Mouse (Mus musculus): ENCODE measurements around the gene Dhrs1. TPM values are rescaled to one million over a fixed set of nuclear protein-coding genes. Genes with fewer than 3 reads are reported as not detected.

The Dhrs1 gene
- 98.5 and 99.2 TPM in 2 replicates for polyA plus RNA-seq (2015; fragmentation: Nextera tagmentation; extraction: Ambion mirVana)

GRCm38 (mm10) chr14:55745180-55745860 is at the start of gene Dhrs1, which contains the start of gene Nop9:
Gene Dhrs1, minus strand, starts transcription at chr14:55745690.
Gene Nop9, plus strand, starts transcription at chr14:55745693.

DNA sequence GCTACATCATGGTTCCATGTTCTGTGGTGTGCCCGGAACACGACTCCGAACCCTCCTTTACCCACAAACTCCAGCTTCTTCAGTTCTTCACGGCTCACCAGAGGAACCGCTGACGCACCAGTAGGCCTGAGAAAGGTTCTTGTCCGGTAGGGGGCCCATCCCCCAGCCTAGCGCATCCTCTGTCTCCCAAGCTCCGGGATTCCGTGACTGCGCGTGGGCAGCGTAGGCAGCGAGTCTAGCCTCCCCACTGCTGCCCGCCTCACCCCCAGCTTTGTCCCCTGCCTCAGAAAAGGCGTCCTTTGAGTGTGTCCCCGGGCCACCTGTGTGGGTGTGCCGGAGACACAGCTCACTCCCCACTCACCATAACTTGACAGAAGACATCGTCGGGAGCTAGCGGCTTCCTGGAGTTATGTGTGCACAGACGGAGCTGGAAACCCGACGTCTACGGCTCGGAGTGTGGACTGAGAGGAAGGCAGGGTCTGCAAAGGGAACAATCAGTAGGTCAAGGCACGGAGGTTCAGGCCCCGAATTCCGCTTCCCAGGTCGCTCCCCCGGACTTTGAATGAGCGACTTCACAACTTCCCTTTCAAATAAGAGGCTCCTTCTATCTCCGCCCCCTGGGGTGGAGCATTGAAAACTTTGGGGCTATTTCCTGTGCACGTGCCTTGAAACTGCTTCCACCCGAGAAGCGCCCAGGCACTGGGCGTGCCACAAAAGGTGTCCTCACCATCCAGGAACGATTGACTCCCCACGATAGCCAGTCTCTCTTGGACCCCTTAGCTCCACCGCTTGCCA is 43.0 kb upstream of the Dhrs1 start, which contains the start of gene Ripk3:
Ripk3 (minus strand) TSS at position 610 of the 795 bp plus-strand sequence.

GRCm38 (mm10) chr14:55783958-55784235 is 38.4 kb upstream of the Dhrs1 start, which contains the start of gene Adcy4:
Gene Adcy4, minus strand, starts transcription at chr14:55784095.

DNA sequence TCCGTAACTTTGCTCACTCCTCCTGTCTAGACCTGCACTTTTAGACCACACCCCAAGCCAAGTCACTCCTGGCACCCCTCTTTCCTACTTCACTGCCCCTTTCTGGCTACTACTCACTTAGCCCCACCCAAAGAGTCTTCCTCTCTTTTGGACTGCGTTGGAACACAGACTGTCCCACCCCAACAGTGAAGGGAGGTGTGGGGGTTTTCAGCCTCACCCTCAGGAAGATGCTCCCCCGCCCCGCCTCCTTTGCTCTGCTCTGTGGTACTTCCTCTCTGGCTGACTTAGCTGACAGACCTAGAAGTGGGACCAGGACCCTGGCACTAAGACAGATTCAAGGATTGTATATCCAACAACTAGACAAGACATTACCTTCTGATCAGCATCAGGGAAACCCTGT is 20.2 kb upstream of the Dhrs1 start, which contains the start of gene Ltb4r1:
Ltb4r1 (plus strand) TSS at position 267 of the 400 bp plus-strand sequence.

GRCm38 (mm10) chr14:55761163-55761562 is 15.7 kb upstream of the Dhrs1 start, which contains the start of gene Ltb4r2:
Gene Ltb4r2, plus strand, starts transcription at chr14:55761428.

DNA sequence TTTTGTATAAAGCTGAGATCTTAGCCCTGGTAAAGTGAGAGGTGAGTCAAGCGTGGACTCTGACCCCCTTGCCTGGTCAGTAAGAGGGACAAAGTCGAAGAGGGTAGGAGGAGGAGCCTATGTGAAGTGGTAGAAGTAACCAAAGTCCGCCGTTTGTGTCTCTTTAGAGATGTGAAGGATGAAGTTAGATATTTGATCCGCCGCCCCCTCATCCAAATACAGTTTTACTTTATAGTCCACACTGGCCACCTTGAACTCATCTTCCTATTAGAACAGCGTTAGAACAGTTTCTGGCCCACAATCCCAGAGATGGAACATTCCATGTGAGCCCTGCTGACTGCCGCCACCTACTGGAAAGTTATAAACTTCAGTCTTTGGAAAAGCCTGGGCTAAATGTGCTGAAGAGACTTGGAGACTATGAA is 12.9 kb upstream of the Dhrs1 start, which contains the start of gene Cideb:
Cideb (minus strand) TSS at position 96 of the 422 bp plus-strand sequence.

DNA sequence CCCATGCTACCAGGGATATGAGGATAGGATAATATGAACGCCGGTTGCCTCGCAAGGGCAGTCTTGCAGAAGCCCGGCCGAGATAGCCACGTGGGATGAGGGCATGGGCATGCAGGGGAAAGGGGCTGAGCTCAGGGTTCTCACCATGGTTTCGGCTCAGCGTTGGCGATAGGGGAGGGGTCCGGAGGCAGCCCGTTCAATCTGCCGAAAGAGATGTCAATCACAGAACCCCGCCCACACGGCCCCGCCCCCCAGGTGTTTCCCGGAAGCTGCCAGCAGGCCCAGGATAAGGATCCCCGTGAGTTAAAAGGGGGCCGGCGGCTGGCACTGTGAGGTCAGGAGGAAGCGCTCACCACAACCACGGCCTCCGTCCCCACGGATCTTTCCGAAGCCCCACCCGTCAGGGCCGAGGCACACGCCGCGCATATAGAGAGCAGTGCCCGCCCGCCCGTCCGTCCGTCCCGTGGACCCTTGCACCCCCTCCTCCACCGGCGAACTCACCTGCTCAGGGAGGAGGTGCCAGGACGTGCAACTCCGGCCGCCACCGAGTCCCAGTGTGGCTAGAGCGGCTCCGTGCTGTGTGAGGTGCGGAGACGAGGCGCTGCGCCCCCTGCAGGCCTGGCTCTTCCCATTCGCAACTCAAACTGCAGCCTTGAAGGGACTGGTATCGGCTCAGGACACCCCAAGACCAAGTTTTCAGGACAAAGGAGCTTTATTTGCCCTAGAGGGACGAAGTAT is 23.6 kb downstream of the Dhrs1 start, which contains the start of gene Rabggta:
Rabggta (minus strand) TSS at position 564 of the 738 bp plus-strand sequence.

DNA sequence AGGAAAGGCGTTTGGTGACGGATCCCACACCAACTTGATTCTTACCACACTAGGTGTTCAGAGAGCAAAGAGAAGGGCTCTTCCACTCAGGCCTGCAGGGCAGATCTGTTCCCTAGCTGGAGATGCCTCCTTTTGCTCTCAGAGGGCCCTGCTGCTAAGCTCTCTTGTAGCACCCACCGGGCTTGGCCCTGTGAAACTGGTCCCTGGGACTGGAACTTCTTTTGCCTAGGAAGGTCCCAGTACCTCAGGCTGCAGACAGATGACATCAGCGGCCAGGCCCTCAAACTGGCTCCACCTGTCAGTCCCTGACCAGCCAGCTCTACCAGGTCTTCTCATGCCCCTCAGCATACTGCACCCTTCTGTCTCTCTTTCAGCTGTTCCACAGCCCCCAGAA is 31.8 kb downstream of the Dhrs1 start, which contains the start of gene Tgm1:
Tgm1 (minus strand) TSS at position 198 of the 394 bp plus-strand sequence.

Other genes starting within 250 kb of the Dhrs1 start
- 72.7 and 73.7 TPM in 2 replicates for gene Cpne6, start 235.2 kb downstream of the Dhrs1 start, polyA plus RNA-seq (2015; fragmentation: Nextera tagmentation; extraction: Ambion mirVana)
- 0.53 and 0.66 TPM in 2 replicates for gene Nrl, start 220.7 kb downstream of the Dhrs1 start, polyA plus RNA-seq (2015; fragmentation: Nextera tagmentation; extraction: Ambion mirVana)
- 28.3 and 29.6 TPM in 2 replicates for gene Pck2, start 205.4 kb downstream of the Dhrs1 start, polyA plus RNA-seq (2015; fragmentation: Nextera tagmentation; extraction: Ambion mirVana)
- 77.2 and 77.8 TPM in 2 replicates for gene Dcaf11, start 185.7 kb downstream of the Dhrs1 start, polyA plus RNA-seq (2015; fragmentation: Nextera tagmentation; extraction: Ambion mirVana)
- 0.83 and 1.1 TPM in 2 replicates for gene A730061H03Rik, start 185.3 kb downstream of the Dhrs1 start, polyA plus RNA-seq (2015; fragmentation: Nextera tagmentation; extraction: Ambion mirVana)
- gene Fitm1, start 170.1 kb downstream of the Dhrs1 start, polyA plus RNA-seq (2015; fragmentation: Nextera tagmentation; extraction: Ambion mirVana): 0.32 TPM in 1 of 2 replicates, not detected in the other
- 218 and 246 TPM in 2 replicates for gene Psme1, start 167.6 kb downstream of the Dhrs1 start, polyA plus RNA-seq (2015; fragmentation: Nextera tagmentation; extraction: Ambion mirVana)
- 92.8 and 99.8 TPM in 2 replicates for gene Emc9, start 160.4 kb downstream of the Dhrs1 start, polyA plus RNA-seq (2015; fragmentation: Nextera tagmentation; extraction: Ambion mirVana)
- gene Psme2, start 154.6 kb downstream of the Dhrs1 start, polyA plus RNA-seq (2015; fragmentation: Nextera tagmentation; extraction: Ambion mirVana): 154 and 183 TPM in 2 replicates
- 16.4 and 23.6 TPM in 2 replicates for gene Rnf31, start 154.0 kb downstream of the Dhrs1 start, polyA plus RNA-seq (2015; fragmentation: Nextera tagmentation; extraction: Ambion mirVana)
- gene Irf9, start 142.1 kb downstream of the Dhrs1 start, polyA plus RNA-seq (2015; fragmentation: Nextera tagmentation; extraction: Ambion mirVana): 10.0 and 13.8 TPM in 2 replicates
- gene Rec8, start 127.7 kb downstream of the Dhrs1 start, polyA plus RNA-seq (2015; fragmentation: Nextera tagmentation; extraction: Ambion mirVana): 14.5 and 14.7 TPM in 2 replicates
- 91.3 and 115 TPM in 2 replicates for gene Ipo4, start 109.7 kb downstream of the Dhrs1 start, polyA plus RNA-seq (2015; fragmentation: Nextera tagmentation; extraction: Ambion mirVana)
- 1.4 and 1.9 TPM in 2 replicates for gene Gm49378, start 107.8 kb downstream of the Dhrs1 start, polyA plus RNA-seq (2015; fragmentation: Nextera tagmentation; extraction: Ambion mirVana)
- gene Tm9sf1, start 101.9 kb downstream of the Dhrs1 start, polyA plus RNA-seq (2015; fragmentation: Nextera tagmentation; extraction: Ambion mirVana): 56.4 and 60.8 TPM in 2 replicates
- gene Tssk4, start 95.5 kb downstream of the Dhrs1 start, polyA plus RNA-seq (2015; fragmentation: Nextera tagmentation; extraction: Ambion mirVana): 0.18 and 0.27 TPM in 2 replicates
- gene Mdp1, start 85.2 kb downstream of the Dhrs1 start, polyA plus RNA-seq (2015; fragmentation: Nextera tagmentation; extraction: Ambion mirVana): 73.9 and 80.1 TPM in 2 replicates
- 39.0 and 39.8 TPM in 2 replicates for gene Gmpr2, start 73.7 kb downstream of the Dhrs1 start, polyA plus RNA-seq (2015; fragmentation: Nextera tagmentation; extraction: Ambion mirVana)
- gene Nedd8, start 73.6 kb downstream of the Dhrs1 start, polyA plus RNA-seq (2015; fragmentation: Nextera tagmentation; extraction: Ambion mirVana): 600 and 637 TPM in 2 replicates
- gene Tinf2, start 63.9 kb downstream of the Dhrs1 start, polyA plus RNA-seq (2015; fragmentation: Nextera tagmentation; extraction: Ambion mirVana): 23.1 and 26.2 TPM in 2 replicates
- 0.19 and 0.46 TPM in 2 replicates for gene Tgm1, start 31.8 kb downstream of the Dhrs1 start, polyA plus RNA-seq (2015; fragmentation: Nextera tagmentation; extraction: Ambion mirVana)
- 51.6 and 55.1 TPM in 2 replicates for gene Rabggta, start 23.4 kb downstream of the Dhrs1 start, polyA plus RNA-seq (2015; fragmentation: Nextera tagmentation; extraction: Ambion mirVana)
- 18.9 and 24.6 TPM in 2 replicates for gene Nop9, start within 50 bp of the Dhrs1 start, polyA plus RNA-seq (2015; fragmentation: Nextera tagmentation; extraction: Ambion mirVana)
- gene Cideb, start 12.8 kb upstream of the Dhrs1 start, polyA plus RNA-seq (2015; fragmentation: Nextera tagmentation; extraction: Ambion mirVana): 0.57 and 0.76 TPM in 2 replicates
- gene Ltb4r2, start 15.7 kb upstream of the Dhrs1 start, polyA plus RNA-seq (2015; fragmentation: Nextera tagmentation; extraction: Ambion mirVana): 0.50 and 0.74 TPM in 2 replicates
- gene Ltb4r1, start 20.3 kb upstream of the Dhrs1 start, polyA plus RNA-seq (2015; fragmentation: Nextera tagmentation; extraction: Ambion mirVana): 0.38 and 1.1 TPM in 2 replicates
- gene Adcy4, start 38.4 kb upstream of the Dhrs1 start, polyA plus RNA-seq (2015; fragmentation: Nextera tagmentation; extraction: Ambion mirVana): 2.4 and 2.6 TPM in 2 replicates
- 1.4 and 1.5 TPM in 2 replicates for gene Ripk3, start 43.2 kb upstream of the Dhrs1 start, polyA plus RNA-seq (2015; fragmentation: Nextera tagmentation; extraction: Ambion mirVana)
- gene Nfatc4, start 77.5 kb upstream of the Dhrs1 start, polyA plus RNA-seq (2015; fragmentation: Nextera tagmentation; extraction: Ambion mirVana): 5.1 and 5.7 TPM in 2 replicates
- 5.8 and 6.7 TPM in 2 replicates for gene Nynrin, start 108.3 kb upstream of the Dhrs1 start, polyA plus RNA-seq (2015; fragmentation: Nextera tagmentation; extraction: Ambion mirVana)
- gene Cbln3, start 138.7 kb upstream of the Dhrs1 start, polyA plus RNA-seq (2015; fragmentation: Nextera tagmentation; extraction: Ambion mirVana): 0.68 and 1.0 TPM in 2 replicates
- gene Khnyn, start 139.3 kb upstream of the Dhrs1 start, polyA plus RNA-seq (2015; fragmentation: Nextera tagmentation; extraction: Ambion mirVana): 6.2 and 7.5 TPM in 2 replicates
- 141 and 152 TPM in 2 replicates for gene Sdr39u1, start 154.6 kb upstream of the Dhrs1 start, polyA plus RNA-seq (2015; fragmentation: Nextera tagmentation; extraction: Ambion mirVana)
- gene Cma1, start 199.0 kb upstream of the Dhrs1 start, polyA plus RNA-seq (2015; fragmentation: Nextera tagmentation; extraction: Ambion mirVana): 0.43 and 0.57 TPM in 2 replicates
- gene Cma2, start 205.3 kb upstream of the Dhrs1 start, polyA plus RNA-seq (2015; fragmentation: Nextera tagmentation; extraction: Ambion mirVana): not detected in 2 replicates

Measured in neural tube, postnatal 0 days (tissue).